Mouse (Mus musculus) ovary, postnatal 10 days (tissue): Measurements from ENCODE around the gene Slc13a5.

Source experiments
- DNase-seq: peaks from one replicate; pipeline ENCODE4 v3.0.0; 2022; ENCODE audit warnings: low spot score

The Slc13a5 gene

DNA sequence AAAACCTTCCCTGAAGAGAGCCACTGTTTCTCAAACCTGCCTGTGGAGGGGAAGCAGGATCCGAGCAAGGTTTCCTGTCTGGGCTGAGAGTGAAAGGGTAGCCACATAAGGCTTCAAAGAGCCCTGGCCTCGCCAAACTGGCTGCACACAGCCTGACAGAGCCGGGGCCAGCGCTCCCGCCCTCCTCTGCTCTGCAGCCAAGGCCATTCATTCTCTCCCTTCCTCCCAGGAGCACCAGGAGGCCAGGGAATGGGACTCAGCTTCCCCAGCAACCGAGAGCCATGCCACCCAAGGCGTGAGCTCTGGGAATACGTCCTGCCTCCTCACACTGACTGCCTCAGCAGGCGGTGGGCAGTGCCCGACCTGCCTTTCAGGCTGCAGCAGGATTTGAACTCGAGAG lies 1.5 kb downstream of the Slc13a5 start:
- DNase-seq = no peak

DNA sequence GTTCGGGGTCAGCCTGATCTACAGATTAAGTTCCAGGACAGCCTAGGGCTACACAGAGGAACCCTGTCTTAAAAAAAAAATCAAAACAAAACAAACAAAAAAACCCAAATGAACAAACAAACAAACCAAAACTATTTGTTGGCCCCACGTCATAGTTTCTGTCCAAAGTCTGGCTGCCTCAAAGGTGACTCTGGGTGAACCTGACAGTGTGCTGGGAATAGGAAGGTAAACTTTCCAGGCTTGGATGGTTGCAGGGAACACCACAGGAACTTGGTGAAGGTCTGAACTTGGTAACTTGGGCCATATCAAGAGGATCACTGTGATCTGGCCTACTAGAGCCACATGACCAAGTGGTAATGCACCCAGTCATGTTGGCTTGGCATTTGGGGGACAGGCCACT lies 10.6 kb downstream of the Slc13a5 start:
- DNase-seq = no peak

DNA sequence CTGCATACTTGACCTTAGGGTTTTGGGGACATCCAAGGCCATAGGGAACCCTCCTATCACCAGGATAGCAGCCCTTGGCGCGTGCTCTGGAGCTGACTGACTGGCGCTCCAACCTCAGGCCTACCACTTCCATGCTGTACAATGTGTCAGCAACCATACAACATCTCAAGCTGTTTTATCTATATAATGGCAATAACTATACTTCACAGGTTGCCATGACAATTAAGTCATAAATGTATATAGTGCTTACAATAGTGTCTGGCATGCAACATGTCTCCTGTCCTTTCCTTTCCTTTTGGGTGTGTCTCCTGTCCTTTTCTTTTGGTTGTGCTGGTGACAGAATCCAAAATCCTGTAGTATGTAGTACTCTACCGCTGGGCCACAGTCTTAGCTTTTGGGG lies 11.4 kb downstream of the Slc13a5 start:
- no peak for DNase-seq

DNA sequence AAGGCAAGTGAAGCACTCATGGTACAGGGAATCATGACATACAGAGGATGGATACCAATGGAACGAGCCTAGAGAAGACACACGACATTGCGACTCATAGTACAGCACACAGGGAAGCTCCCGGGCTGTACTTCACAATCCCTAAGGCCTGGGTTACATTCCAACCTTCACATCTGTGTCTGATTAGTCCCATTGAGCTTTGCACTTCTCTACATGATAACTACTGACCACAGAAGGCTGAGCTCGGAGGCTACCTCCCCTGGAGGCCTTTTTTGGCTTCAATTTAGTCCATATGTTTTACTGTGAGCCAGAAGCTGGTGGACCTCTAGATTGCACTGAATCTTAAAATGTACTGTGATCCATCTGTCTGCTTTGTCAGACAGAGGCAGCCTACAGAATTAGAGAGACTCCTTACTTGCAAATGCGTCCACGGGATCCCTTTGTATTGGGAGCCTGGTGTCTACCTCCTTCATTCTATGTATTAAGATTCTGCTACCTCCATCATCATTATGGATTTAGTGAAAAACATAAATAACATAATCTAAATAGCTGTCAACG lies 21.7 kb downstream of the Slc13a5 start:
- DNase-seq = no peak

DNA sequence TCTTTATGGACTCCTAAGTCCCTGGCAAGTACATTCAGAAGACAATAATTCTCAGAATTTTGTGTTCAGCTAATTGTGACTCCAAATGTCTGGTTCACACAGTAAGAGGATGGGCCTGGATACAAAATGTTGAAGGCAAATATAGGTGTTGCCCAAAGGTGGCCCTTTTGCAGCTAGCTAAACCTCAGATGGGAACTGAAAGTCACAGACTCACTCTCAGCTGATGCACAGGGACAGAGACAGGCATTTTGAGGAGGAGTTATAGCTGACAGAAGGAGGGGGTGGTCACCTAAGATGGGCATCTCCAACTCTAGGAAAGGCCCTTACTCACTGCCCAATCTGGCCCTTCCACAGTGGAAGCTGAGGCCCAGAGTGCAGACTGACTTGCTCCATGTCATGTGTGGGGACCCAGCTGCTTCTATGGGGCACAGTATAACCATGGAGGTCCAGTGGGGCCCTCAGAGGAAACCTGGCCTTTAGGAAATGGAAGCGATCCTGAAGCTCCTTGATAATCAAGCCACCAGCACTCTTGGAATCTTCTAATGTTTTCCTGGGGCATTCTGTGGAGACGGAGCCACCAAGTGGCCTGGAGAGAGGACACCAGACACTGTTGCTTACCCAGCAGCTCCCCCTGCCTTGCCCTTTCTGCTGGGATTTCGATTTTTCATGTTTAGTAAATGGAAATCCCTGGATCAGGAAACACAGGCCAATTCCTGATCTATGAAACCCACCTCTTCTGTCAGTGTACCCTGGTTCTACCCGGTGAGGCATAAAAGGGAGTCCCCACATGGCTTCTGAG lies 26.8 kb downstream of the Slc13a5 start:
- no peak for DNase-seq

DNA sequence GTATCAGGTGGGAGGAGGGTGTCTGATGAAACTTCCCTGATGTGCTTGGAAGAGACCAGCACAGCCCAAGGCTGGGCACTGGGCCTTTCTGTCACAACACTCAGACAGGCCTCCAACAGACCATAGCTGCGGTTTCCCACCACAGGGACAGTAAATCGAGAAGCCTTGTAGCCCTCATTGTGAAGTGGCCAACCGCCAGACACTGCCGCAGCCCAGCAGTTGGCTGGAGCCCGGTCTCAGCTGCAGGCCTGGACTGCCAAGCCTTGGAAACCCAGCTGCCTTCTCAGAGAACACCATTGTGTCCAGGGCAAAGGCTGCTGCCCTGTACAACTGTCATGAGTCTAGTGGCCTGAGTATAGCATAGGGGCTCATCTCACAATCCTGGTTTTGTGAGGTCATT lies 33.0 kb downstream of the Slc13a5 start:
- no peak for DNase-seq

DNA sequence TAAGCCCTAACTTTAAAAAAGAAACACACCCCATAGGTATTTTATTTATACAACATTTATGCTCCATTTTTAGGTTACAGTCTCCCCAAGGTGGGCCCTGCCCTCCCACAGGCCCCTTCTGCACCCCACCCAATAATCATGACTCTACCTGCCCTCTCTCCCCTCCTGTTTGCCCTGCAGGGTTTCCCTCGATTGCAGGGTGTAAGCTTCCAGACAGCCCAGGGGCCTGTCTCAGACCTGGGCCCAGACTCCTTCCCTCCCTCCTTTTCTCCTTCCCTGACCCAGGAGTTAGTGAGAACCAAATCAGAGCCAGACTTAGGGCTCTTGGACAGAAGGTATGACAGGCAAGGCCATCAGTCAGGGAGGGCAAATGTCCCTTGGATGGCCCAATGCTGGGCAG lies 34.0 kb downstream of the Slc13a5 start:
- DNase-seq = no peak

DNA sequence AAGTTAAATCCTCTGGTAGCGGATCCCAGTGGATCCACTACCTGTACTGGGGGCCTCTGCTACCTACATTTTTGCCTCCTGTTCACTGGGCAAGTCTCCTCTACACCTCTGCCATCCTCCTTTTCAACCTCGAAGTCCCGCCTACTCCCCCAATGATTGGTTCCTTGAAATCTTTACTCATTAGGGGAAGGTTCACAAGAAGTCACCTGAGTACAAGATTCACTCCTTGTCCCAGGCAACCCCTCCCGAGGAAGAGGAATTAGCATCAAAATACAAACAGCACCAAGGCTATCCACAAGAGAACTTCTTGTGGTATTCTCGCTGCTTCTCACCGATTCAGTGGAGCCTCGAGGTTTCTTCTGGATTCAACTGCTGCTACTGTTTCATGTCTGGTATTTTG lies 35.0 kb downstream of the Slc13a5 start:
- no peak for DNase-seq

DNA sequence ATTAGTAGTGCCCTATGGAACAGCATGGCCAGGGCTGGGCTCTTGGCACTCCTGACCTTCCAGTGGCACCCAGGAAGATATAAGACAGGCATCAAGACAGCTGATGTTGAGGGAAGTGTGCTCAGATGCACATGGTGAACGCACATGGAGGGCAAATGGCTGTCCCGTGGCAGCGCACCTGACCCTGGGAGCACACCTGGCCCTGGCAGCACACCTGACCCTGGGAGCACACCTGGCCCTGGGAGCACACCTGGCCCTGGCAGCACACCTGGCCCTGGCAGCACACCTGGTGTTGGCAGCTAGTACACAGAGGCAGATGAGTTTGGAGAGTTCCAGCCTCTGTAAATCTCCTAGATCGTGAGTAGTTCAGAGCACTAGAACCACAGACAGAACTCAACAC lies 38.5 kb downstream of the Slc13a5 start:
- DNase-seq = no peak

DNA sequence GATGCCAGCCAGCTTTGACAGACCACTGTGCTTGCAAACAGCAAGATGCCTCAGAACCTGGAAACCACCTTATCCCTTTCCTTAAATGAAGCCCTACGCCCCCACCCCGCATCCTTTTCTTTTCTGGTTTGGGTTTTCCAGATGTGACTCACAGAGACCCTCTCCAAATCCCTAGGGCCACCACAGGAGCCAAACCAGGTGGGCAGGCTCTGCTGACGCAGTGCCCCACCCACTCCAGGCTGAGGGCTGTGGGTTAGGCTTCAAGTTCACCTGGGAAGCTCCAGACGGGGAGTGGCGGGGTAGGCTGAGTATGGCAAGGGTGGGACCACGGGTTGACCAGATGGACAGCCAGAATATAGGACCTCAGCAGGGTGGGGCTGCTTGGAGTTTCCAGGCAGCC lies 40.1 kb downstream of the Slc13a5 start:
- DNase-seq = no peak

DNA sequence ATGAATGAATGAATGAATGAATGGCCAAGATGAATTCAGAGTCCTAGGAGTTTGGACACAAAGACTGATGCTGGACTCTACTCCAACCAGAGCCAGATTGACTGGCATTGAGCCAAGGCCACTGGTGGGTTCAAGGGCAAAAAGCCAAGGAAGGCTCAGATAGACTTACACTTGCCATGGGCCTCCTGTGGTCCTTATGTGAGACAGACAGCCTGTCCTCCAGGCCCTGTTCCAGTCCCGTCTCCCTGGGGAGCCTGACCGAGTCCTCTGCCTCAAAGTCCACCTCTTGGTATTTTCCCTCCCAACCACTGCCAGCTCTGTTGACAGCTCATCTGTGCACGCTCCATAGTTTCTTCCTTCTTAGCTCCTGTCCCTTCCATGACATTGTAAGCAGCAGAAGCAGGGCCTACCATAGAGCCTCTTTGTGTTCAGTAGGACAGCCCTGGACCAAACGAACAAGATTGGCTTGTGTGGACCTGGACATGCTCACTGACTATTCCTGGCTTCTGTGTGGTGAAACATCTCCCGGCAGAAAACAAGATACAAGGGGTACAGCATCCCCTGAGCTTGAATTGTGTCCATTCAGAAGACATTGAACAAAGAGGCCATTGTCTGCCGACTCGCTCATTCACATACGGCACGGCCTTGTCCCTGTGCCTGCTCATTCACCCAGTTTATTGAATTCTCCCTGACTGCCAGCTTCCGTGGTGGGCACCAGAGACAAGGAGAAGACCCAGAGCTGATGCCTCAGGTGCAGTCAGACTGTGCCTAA lies 40.8 kb downstream of the Slc13a5 start:
- no peak for DNase-seq

DNA sequence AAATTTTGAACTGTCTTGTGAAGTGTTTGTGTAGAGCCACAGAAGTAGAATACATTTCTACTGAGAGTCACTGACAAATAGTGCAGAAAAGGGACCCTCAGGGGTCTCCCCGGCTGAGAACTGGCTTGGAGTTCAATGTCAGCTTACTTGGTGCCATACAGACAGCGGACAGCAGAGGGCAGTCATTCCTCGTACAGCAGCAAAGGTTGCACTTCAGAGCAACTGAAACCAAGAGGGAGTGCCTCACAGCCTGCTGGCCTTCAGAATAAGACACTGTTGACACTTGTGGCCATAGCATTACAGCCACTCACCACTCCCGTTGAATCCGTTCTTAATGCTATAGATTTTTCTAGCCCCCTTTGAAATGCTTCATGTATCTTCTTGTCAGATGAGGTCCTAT lies 42.2 kb downstream of the Slc13a5 start:
- peak; percentile 42 for DNase-seq

DNA sequence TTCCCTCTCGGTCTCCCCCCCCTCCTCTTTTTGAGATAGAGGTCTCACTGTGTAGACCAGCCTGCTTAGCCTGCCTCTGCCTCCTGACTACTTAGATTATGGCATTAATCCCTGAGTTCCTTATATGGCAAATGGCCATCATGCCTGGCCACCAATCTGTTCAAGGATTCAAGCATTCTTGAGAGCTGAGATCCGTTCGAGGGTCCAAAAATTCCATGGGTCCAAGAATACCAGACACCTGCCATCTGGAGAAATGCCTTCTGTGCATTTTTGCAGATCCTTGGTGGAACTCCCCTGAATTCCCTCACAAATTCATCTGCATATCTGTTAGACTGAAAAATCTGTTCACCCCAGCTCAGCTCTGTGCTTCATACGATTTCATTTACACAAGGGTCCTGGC lies 43.6 kb downstream of the Slc13a5 start:
- no peak for DNase-seq

DNA sequence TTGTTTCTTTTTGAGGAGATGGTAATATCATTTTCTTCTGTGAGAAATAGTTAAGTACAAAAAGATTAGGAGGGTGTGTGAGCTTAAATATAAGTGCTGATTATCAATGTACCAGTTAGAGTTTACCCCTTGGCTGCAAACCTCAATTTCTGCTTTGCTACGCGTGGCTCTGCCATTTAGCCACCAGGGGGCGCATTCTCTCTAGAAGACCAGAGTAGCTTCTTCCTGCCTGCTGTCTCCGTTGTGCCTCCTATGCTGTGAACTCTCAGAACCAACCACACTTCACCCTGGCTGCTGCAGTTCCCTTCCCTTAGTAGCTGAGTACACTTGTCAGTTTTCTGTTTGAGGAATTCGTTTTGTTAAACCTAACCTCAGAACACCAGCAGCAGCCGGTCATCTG lies 45.7 kb downstream of the Slc13a5 start:
- DNase-seq = no peak

DNA sequence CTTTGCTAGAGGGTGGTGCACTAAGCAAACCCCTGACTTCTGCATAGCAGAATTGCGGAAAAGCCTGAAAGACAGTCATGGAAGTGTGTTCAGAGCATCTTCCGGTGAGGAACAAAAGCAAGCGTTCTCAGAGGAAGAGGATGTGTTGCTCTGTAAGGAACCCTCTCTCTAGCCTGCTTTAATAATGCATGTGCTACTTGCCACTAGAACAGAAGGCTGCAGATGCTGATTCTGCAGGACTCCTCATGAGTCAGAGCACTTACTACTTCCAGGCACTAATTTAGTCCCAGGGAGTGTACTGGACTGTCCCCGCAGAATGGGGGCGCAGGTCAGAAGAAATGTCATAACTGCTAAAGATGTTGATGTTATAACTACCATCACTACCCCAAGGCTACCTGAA lies 49.9 kb downstream of the Slc13a5 start:
- DNase-seq = no peak

DNA sequence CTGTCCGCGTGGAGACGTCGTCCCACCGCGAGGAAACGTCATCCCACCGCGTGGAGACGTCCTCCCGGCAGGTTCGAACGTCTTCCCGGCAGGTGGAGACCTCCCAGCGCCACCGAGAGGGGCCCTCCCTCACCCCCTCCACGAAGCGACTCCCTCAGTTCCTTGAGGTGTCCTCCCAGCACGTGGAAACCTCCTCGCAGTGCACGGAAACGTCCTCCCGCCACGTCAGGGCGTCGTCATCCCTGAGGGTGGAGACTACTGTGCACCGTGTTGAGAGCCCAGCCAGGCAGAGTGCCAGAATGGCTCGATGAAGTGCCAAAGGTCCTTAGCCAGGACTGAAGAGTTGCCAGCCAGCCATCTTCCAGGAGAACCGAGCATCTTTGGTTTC lies 51.6 kb downstream of the Slc13a5 start, which contains the start of gene Med31:
TSS of gene Med31 (minus strand) at position 183 of the 388 bp plus-strand sequence.
- DNase-seq = peak; percentile 39

DNA sequence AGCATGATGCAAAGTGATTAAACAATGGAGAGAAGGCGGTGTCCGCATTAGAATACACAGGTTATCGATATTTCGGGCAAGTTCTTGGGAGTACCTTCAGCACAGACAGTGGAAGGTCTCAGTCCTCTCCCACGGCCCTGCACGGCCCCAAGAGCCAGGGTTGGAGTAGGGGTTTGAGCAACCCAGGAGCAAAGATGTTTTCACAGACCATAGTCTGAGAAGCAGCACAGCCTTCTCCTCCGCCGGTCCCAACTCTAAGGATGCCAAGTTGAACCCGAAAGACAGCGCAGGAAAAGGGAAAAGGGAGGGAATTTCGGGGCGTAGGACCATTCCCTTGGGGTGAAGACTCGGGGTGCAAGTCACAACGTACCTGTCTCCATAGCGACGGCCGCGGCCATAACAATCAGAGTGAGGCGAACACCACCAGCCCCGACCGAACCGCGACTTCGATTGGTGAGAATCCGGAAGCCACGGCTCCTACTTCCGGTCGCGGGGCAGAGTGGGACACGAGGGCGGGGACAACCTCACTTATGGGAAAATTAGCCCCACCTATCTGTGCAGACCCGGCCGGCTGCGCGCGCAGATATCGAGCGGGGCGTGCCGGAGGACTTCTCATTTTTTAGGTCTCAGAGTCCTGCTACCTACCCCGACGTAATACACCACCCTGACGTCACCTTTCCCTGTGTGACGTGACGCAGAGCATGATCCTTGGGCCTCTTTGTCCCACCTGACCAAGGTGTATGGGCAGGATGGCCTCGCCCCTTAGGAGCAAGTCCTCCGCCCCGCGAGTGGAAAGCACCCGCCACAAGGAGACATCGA lies 52.2 kb downstream of the Slc13a5 start:
- DNase-seq = peak; percentile 78

DNA sequence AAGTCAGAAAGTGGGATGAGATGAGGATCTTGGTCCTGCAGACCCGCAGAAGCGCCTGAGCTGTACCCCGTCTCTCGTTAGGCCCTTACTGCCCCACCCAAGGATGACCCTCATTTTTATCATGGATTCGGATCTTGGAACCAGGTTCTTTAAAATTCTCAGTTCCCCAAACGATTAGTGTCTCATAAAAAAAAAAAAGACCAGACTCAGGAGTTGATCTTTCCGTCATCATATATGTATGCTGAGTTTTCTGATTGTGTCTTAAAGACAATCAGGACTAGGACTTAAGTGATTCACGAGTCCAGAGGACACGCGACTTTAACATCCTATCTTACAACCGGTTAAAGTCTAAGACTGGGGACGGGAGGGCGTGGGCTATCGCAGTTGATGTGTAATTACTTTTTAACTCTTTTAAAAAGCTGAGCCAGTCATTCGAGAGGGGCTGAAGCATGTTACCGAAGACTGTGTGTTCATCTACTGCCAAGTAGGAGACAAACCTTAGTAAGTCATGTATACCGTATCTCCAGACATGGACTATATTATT lies 59.1 kb downstream of the Slc13a5 start:
- DNase-seq = no peak

DNA sequence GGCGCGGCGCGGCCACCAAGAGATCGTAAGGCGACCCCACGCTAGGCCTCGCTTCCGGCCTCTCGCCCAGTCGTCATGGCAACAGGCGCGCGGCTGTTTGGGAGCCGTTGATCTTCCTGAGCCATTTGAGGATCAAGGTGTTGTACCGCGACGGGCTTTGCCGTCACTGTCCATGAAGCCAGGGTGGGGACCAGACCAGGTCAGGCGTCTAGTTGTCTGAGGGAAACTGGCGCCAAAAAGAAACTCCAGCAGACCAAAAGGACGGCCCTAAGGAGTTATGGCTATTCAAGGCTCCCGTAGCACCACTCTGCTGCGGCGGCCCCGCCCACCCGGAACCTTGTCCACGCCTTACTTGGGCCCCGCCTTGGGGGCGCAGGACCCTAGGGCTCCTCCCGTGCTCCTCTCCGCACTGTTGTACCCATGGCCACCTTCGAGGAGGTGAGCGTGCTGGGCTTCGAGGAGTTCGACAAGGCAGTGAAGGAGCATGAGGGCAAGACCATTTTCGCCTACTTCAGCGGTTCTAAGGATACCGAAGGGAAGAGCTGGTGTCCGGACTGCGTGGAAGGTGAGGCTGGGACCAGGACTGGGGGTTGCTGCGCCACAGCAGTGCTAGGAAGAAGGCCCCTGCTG lies 59.7 kb downstream of the Slc13a5 start, which contains the start of the genes 4933427D14Rik and Txndc17:
TSS of gene 4933427D14Rik (minus strand) at position 256 of the 630 bp plus-strand sequence.
TSS of gene Txndc17 (plus strand) at position 344 of the 630 bp plus-strand sequence.
- peak; percentile 78 for DNase-seq

DNA sequence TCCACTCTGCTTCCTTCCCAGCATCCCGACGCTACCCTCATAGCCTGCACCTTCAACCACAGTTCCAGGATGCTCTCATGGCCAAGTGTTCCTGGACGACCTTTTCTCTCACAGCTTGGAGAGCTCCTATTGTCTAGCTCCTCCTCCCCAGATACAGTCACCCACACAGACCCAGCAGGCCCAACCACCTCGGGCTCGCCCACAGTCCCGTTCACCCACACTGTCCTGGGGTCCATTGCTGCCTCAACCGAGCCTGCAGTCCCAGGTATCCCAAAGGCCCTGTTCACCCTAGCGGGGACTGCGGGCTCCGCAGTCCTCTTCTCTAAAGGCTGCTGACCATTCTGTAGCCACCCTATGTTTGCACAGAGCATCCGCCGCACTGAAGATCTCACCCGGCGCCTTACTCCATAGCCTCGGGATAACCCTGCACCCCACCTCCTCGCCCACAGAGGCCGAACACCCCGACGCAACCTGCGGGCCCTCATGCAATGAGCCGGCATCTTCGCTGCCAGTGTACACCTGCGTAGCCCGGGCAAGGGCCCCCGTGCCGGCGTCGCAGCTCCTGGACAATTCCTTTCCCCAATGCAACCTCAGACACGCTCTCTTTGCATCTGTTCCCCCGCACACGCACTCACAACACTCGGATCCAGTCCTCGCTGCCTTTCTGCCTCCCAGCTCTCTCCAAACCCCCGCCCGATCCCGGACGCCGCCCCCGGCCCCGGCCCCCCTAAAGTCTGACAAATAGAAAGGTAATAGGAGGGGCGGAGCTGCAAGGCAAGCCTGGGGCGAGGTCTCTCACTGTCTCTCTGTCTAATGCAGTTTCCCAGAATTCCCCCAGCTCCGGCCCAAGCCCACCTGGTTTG lies 60.5 kb downstream of the Slc13a5 start, which contains the start of gene Gm43951:
TSS of gene Gm43951 (minus strand) at position 500 of the 863 bp plus-strand sequence.
- DNase-seq = no peak
